Mouse (Mus musculus) MEL (cell line): ENCODE results near the gene Map2k4.

Source experiments
- CHD1 ChIP-seq: IDR thresholded peaks from 2 replicates; pipeline ENCODE4 v1.6.1; 2012; ENCODE audit warnings: low read depth, mild to moderate bottlenecking, inconsistent platforms, low read length, improper control_type of control experiment
- CHD2 ChIP-seq: IDR thresholded peaks from 2 replicates; pipeline ENCODE4 v1.6.1; 2011; ENCODE audit warnings: low read length, improper control_type of control experiment
- CTCF ChIP-seq, 3 experiments: IDR thresholded peaks in 2 of 3; conservative IDR thresholded peaks in 1 of 3; 2 replicates each; pipeline ENCODE4 v1.5.1; 2011 to 2012; ENCODE audit warnings: low read length in 3 of 3, low read depth in 2 of 3, mild to moderate bottlenecking in 2 of 3, improper control_type of control experiment in 1 of 3, inconsistent platforms in 1 of 3, mixed read lengths in 1 of 3, moderate library complexity in 1 of 3; ENCODE audit not compliant: control insufficient read depth in 1 of 3, insufficient read depth in 1 of 3, poor library complexity in 1 of 3, severe bottlenecking in 1 of 3
- ELF1 ChIP-seq: IDR thresholded peaks from 2 replicates; pipeline ENCODE4 v1.6.1; 2014; ENCODE audit warnings: low read depth, mild to moderate bottlenecking, inconsistent platforms, low read length, improper control_type of control experiment, moderate library complexity
- EP300 ChIP-seq, 2 experiments: IDR thresholded peaks; 2 replicates each; pipeline ENCODE4 v1.6.1; 2011; ENCODE audit warnings: improper control_type of control experiment in 2 of 2, low read length in 2 of 2, low read depth in 1 of 2, mild to moderate bottlenecking in 1 of 2
- JUND ChIP-seq: IDR thresholded peaks from 2 replicates; pipeline ENCODE4 v1.6.1; 2011; ENCODE audit warnings: low read depth, mild to moderate bottlenecking, improper control_type of control experiment, low read length
- NRF1 ChIP-seq: IDR thresholded peaks from 2 replicates; pipeline ENCODE4 v1.6.1; 2014; ENCODE audit warnings: low read depth, mild to moderate bottlenecking, inconsistent platforms, low read length, improper control_type of control experiment, moderate library complexity; ENCODE audit not compliant: poor library complexity, insufficient read depth, severe bottlenecking
- POLR2A ChIP-seq, 2 experiments: IDR thresholded peaks; 2 replicates each; pipeline ENCODE4 v1.6.1; 2011 to 2012; ENCODE audit warnings: low read length in 2 of 2, mild to moderate bottlenecking in 2 of 2, control low read depth in 1 of 2, improper control_type of control experiment in 1 of 2, low read depth in 1 of 2, moderate library complexity in 1 of 2; ENCODE audit not compliant: control insufficient read depth in 1 of 2, insufficient read depth in 1 of 2, poor library complexity in 1 of 2
- SIN3A ChIP-seq: IDR thresholded peaks from 2 replicates; pipeline ENCODE4 v1.6.1; 2012; ENCODE audit warnings: low read length, improper control_type of control experiment, inconsistent platforms
- ZKSCAN1 ChIP-seq: IDR thresholded peaks from 2 replicates; pipeline ENCODE4 v1.6.1; 2012; ENCODE audit warnings: low read depth, mild to moderate bottlenecking, inconsistent platforms, low read length, improper control_type of control experiment, moderate library complexity

DNA sequence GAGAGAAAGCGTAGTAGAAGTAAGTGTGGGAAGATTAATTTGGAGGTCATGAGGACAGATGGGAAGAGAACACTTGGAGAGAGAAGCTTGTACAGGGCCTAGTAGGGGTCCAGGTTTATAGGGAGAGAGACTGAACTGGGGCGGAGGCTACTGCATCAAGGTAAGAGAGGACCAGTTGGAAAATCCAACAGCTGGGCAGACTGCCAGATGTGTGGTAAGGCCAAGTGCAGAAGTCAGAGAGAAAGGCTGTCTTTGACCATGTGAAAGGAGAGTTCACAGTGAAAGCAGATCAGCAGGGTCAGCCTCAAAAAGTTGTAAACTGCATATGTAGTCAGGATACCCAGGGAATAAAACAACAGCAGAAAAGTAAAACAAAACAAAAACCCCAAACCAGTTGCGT lies 36.5 kb upstream of the Map2k4 start:
- TF ChIP-seq ZKSCAN1 (no peak), CHD2 (no peak), POLR2A (IDR thresholded peaks at IDR 0.05; ENCODE audit: control insufficient read depth in 1 of 2, insufficient read depth in 1 of 2, low read depth in 1 of 2, low read length in 2 of 2, poor library complexity in 1 of 2) (no peak), JUND (no peak), ELF1 (no peak), NRF1 (no peak), CHD1 (no peak), SIN3A (no peak), EP300 (IDR thresholded peaks at IDR 0.05; ENCODE audit: low read depth in 1 of 2, low read length in 2 of 2) (no peak), CTCF (IDR thresholded peaks at IDR 0.05 in 2 of 3, conservative IDR thresholded peaks at IDR 0.05 in 1 of 3; ENCODE audit: control insufficient read depth in 1 of 3, insufficient read depth in 1 of 3, low read depth in 2 of 3, low read length in 3 of 3, poor library complexity in 1 of 3, severe bottlenecking in 1 of 3) (no peak)
